Mouse (Mus musculus): ENCODE data around the gene Mkrn1.
"Not testable (repeated sequence)": the region's sequence is repeated elsewhere in the genome, so short reads cannot be mapped to it uniquely, and the experiment has no call there.

The Mkrn1 gene

GRCm38 (mm10) chr6:39429007-39429788 lies 8.9 kb upstream of the Mkrn1 start:
- DNase-seq, result no peak

GRCm38 (mm10) chr6:39427276-39428003 lies 7.2 kb upstream of the Mkrn1 start:
- no peak for DNase-seq

GRCm38 (mm10) chr6:39426725-39427124 lies 6.5 kb upstream of the Mkrn1 start:
- DNase-seq, result no peak

- no peak for DNase-seq
These were observed 4.9 kb upstream of the Mkrn1 start for GRCm38 (mm10) chr6:39425181-39425580.

GRCm38 (mm10) chr6:39423686-39424085 lies 3.4 kb upstream of the Mkrn1 start:
- DNase-seq, result no peak

- DNase-seq, result no peak
These were observed 2.9 kb upstream of the Mkrn1 start for GRCm38 (mm10) chr6:39423130-39423551.

GRCm38 (mm10) chr6:39420867-39421266 lies 605 bp upstream of the Mkrn1 start:
- DNase-seq, result no peak

- DNase-seq, result no peak
These were observed 844 bp downstream of the Mkrn1 start for GRCm38 (mm10) chr6:39419386-39419850.

GRCm38 (mm10) chr6:39416654-39417053 lies 3.6 kb downstream of the Mkrn1 start:
- DNase-seq, result not testable (repeated sequence)

GRCm38 (mm10) chr6:39415762-39416161 lies 4.5 kb downstream of the Mkrn1 start:
- DNase-seq, result peak; percentile 55

- no peak for DNase-seq
These were observed 6.2 kb downstream of the Mkrn1 start for GRCm38 (mm10) chr6:39414106-39414505.

GRCm38 (mm10) chr6:39406480-39406879 lies 13.8 kb downstream of the Mkrn1 start:
- no peak for DNase-seq

- peak; percentile 27 for DNase-seq
These were observed 17.1 kb downstream of the Mkrn1 start for GRCm38 (mm10) chr6:39403136-39403535.

- no peak for DNase-seq
These were observed 19.9 kb downstream of the Mkrn1 start for GRCm38 (mm10) chr6:39400343-39400742.

- no peak for DNase-seq
These were observed 21.9 kb downstream of the Mkrn1 start for GRCm38 (mm10) chr6:39398342-39398741.

GRCm38 (mm10) chr6:39397046-39397445 lies 23.2 kb downstream of the Mkrn1 start:
- DNase-seq, result no peak

- DNase-seq, result no peak
These were observed 24.3 kb downstream of the Mkrn1 start for GRCm38 (mm10) chr6:39395916-39396315.

GRCm38 (mm10) chr6:39395471-39395870 lies 24.8 kb downstream of the Mkrn1 start:
- no peak for DNase-seq

- peak; percentile 23 for DNase-seq
These were observed 30.3 kb downstream of the Mkrn1 start for GRCm38 (mm10) chr6:39389988-39390387.

- no peak for DNase-seq
These were observed 39.0 kb downstream of the Mkrn1 start, which contains the start of gene Rab19 for GRCm38 (mm10) chr6:39381125-39381880. Gene Rab19 (plus strand): TSS chr6:39381175.

- no peak for DNase-seq
These were observed 40.0 kb downstream of the Mkrn1 start for GRCm38 (mm10) chr6:39380276-39380675.

- DNase-seq, result no peak
These were observed 40.5 kb downstream of the Mkrn1 start for GRCm38 (mm10) chr6:39379749-39380148.

- no peak for DNase-seq
These were observed 41.0 kb downstream of the Mkrn1 start for GRCm38 (mm10) chr6:39379224-39379623.

All from cerebellum, adult 11 months (tissue).